Mouse (Mus musculus): ENCODE data around the gene Ttll4. TPM values are rescaled to one million over a fixed set of nuclear protein-coding genes. Genes with fewer than 3 reads are reported as not detected.

Ttll4 gene
- 5.1 TPM for polyA plus RNA-seq (2012; fragmentation: generic; extraction: Trizol)

GRCm38 (mm10) chr1:74661448-74662195, at the start of gene Ttll4:
Gene Ttll4, plus strand, starts transcription at chr1:74661745.
- no peaks in the 10 kb centered on the region for H3K27me3 ChIP-seq (ENCODE audit: control insufficient read depth, insufficient read depth, insufficient read length)
- peaks cover 43% of the 10 kb centered on the region for H3K79me2 ChIP-seq (ENCODE audit: control insufficient read depth, insufficient read depth)
- peak within 1 kb of the TSS; percentile 94 for H3K4me2 ChIP-seq (ENCODE audit: low read depth)
- H3ac ChIP-seq (ENCODE audit: control insufficient read depth, insufficient read length), result peak within 1 kb of the TSS; percentile 20
- no peaks in the 10 kb centered on the region for H3K36me3 ChIP-seq (ENCODE audit: control insufficient read depth, insufficient read depth)
- TF ChIP-seq SRF (IDR thresholded peaks at IDR 0.05; ENCODE audit: control insufficient read depth, insufficient read length, low read depth) (no peak), CEBPB (IDR thresholded peaks at IDR 0.05; ENCODE audit: insufficient read depth, poor library complexity, severe bottlenecking) (no peak), POLR2AphosphoS2 (IDR thresholded peaks at IDR 0.05; ENCODE audit: insufficient read length, low read depth) (peak; percentile 88), MAX (IDR thresholded peaks at IDR 0.05; ENCODE audit: low read depth) (peak; percentile 71), E2F4 (IDR thresholded peaks at IDR 0.05; ENCODE audit: insufficient read depth) (peak; percentile 70), MYOD1 (IDR thresholded peaks at IDR 0.05; ENCODE audit: control insufficient read depth in 1 of 3, insufficient read length in 2 of 3, low read depth in 2 of 3) (peak in 1 of 3 experiments; percentile 11), REST (IDR thresholded peaks at IDR 0.05; ENCODE audit: insufficient read depth, insufficient read length) (no peak), MYOG (IDR thresholded peaks at IDR 0.05; ENCODE audit: control insufficient read depth in 1 of 3, insufficient read depth in 1 of 3, insufficient read length in 2 of 3, low read depth in 2 of 3) (no peak), USF1 (IDR thresholded peaks at IDR 0.05; ENCODE audit: low read depth) (no peak), POLR2A (IDR thresholded peaks at IDR 0.05; ENCODE audit: insufficient read length, low read depth) (peak; percentile 86), TCF12 (IDR thresholded peaks at IDR 0.05; ENCODE audit: insufficient read depth, poor library complexity, severe bottlenecking) (no peak), TCF3 (IDR thresholded peaks at IDR 0.05; ENCODE audit: insufficient read length, low read depth) (no peak)
- H3K4me3 ChIP-seq, result peak within 1 kb of the TSS; percentile 68

- Histone ChIP-seq H3K4me3 (no peak overlapping the region), H3K79me2 (ENCODE audit: control insufficient read depth, insufficient read depth) (no peaks in the 10 kb centered on the region), H3K36me3 (ENCODE audit: control insufficient read depth, insufficient read depth) (no peaks in the 10 kb centered on the region), H3K27me3 (ENCODE audit: control insufficient read depth, insufficient read depth, insufficient read length) (no peaks in the 10 kb centered on the region), H3ac (ENCODE audit: control insufficient read depth, insufficient read length) (no peak overlapping the region), H3K4me2 (ENCODE audit: low read depth) (no peak overlapping the region)
- TF ChIP-seq SRF (IDR thresholded peaks at IDR 0.05; ENCODE audit: control insufficient read depth, insufficient read length, low read depth), result no peak
- no peak for TF ChIP-seq TCF12 (IDR thresholded peaks at IDR 0.05; ENCODE audit: insufficient read depth, poor library complexity, severe bottlenecking)
- no peak for TF ChIP-seq REST (IDR thresholded peaks at IDR 0.05; ENCODE audit: insufficient read depth, insufficient read length)
- no peak for TF ChIP-seq CEBPB (IDR thresholded peaks at IDR 0.05; ENCODE audit: insufficient read depth, poor library complexity, severe bottlenecking)
- TF ChIP-seq MYOD1 (IDR thresholded peaks at IDR 0.05; ENCODE audit: control insufficient read depth in 1 of 3, insufficient read length in 2 of 3, low read depth in 2 of 3), result no peak
- no peak for TF ChIP-seq POLR2AphosphoS2 (IDR thresholded peaks at IDR 0.05; ENCODE audit: insufficient read length, low read depth)
- TF ChIP-seq POLR2A (IDR thresholded peaks at IDR 0.05; ENCODE audit: insufficient read length, low read depth), result no peak
- TF ChIP-seq E2F4 (IDR thresholded peaks at IDR 0.05; ENCODE audit: insufficient read depth), result no peak
- no peak for TF ChIP-seq TCF3 (IDR thresholded peaks at IDR 0.05; ENCODE audit: insufficient read length, low read depth)
- TF ChIP-seq USF1 (IDR thresholded peaks at IDR 0.05; ENCODE audit: low read depth), result no peak
- TF ChIP-seq MYOG (IDR thresholded peaks at IDR 0.05; ENCODE audit: control insufficient read depth in 1 of 3, insufficient read depth in 1 of 3, insufficient read length in 2 of 3, low read depth in 2 of 3), result no peak
- TF ChIP-seq MAX (IDR thresholded peaks at IDR 0.05; ENCODE audit: low read depth), result no peak
These were observed 37.4 kb upstream of the Ttll4 start for GRCm38 (mm10) chr1:74624183-74624582.

GRCm38 (mm10) chr1:74626076-74626475, 35.5 kb upstream of the Ttll4 start:
- no peak overlapping the region for H3ac ChIP-seq (ENCODE audit: control insufficient read depth, insufficient read length)
- no peaks in the 10 kb centered on the region for H3K27me3 ChIP-seq (ENCODE audit: control insufficient read depth, insufficient read depth, insufficient read length)
- no peak overlapping the region for H3K4me3 ChIP-seq
- H3K79me2 ChIP-seq (ENCODE audit: control insufficient read depth, insufficient read depth), result no peaks in the 10 kb centered on the region
- no peaks in the 10 kb centered on the region for H3K36me3 ChIP-seq (ENCODE audit: control insufficient read depth, insufficient read depth)
- peak overlapping the region; percentile 27 for H3K4me2 ChIP-seq (ENCODE audit: low read depth)
- no peak for TF ChIP-seq TCF12 (IDR thresholded peaks at IDR 0.05; ENCODE audit: insufficient read depth, poor library complexity, severe bottlenecking)
- TF ChIP-seq USF1 (IDR thresholded peaks at IDR 0.05; ENCODE audit: low read depth), result no peak
- TF ChIP-seq REST (IDR thresholded peaks at IDR 0.05; ENCODE audit: insufficient read depth, insufficient read length), result no peak
- TF ChIP-seq CEBPB (IDR thresholded peaks at IDR 0.05; ENCODE audit: insufficient read depth, poor library complexity, severe bottlenecking), result no peak

GRCm38 (mm10) chr1:74628001-74628400, 33.5 kb upstream of the Ttll4 start:
- Histone ChIP-seq H3ac (ENCODE audit: control insufficient read depth, insufficient read length) (no peak overlapping the region), H3K4me2 (ENCODE audit: low read depth) (no peak overlapping the region), H3K79me2 (ENCODE audit: control insufficient read depth, insufficient read depth) (no peaks in the 10 kb centered on the region), H3K36me3 (ENCODE audit: control insufficient read depth, insufficient read depth) (no peaks in the 10 kb centered on the region), H3K27me3 (ENCODE audit: control insufficient read depth, insufficient read depth, insufficient read length) (no peaks in the 10 kb centered on the region), H3K4me3 (no peak overlapping the region)
- TF ChIP-seq E2F4 (IDR thresholded peaks at IDR 0.05; ENCODE audit: insufficient read depth), result no peak
- no peak for TF ChIP-seq POLR2AphosphoS2 (IDR thresholded peaks at IDR 0.05; ENCODE audit: insufficient read length, low read depth)
- TF ChIP-seq USF1 (IDR thresholded peaks at IDR 0.05; ENCODE audit: low read depth), result no peak
- TF ChIP-seq MYOD1 (IDR thresholded peaks at IDR 0.05; ENCODE audit: control insufficient read depth in 1 of 3, insufficient read length in 2 of 3, low read depth in 2 of 3), result no peak
- no peak for TF ChIP-seq POLR2A (IDR thresholded peaks at IDR 0.05; ENCODE audit: insufficient read length, low read depth)
- TF ChIP-seq MAX (IDR thresholded peaks at IDR 0.05; ENCODE audit: low read depth), result no peak
- TF ChIP-seq TCF3 (IDR thresholded peaks at IDR 0.05; ENCODE audit: insufficient read length, low read depth), result no peak
- no peak for TF ChIP-seq REST (IDR thresholded peaks at IDR 0.05; ENCODE audit: insufficient read depth, insufficient read length)
- no peak for TF ChIP-seq TCF12 (IDR thresholded peaks at IDR 0.05; ENCODE audit: insufficient read depth, poor library complexity, severe bottlenecking)
- TF ChIP-seq MYOG (IDR thresholded peaks at IDR 0.05; ENCODE audit: control insufficient read depth in 1 of 3, insufficient read depth in 1 of 3, insufficient read length in 2 of 3, low read depth in 2 of 3), result no peak
- TF ChIP-seq CEBPB (IDR thresholded peaks at IDR 0.05; ENCODE audit: insufficient read depth, poor library complexity, severe bottlenecking), result no peak
- no peak for TF ChIP-seq SRF (IDR thresholded peaks at IDR 0.05; ENCODE audit: control insufficient read depth, insufficient read length, low read depth)
